Mouse (Mus musculus): ENCODE results near the gene Hist1h2bh. TPM values are rescaled to one million over a fixed set of nuclear protein-coding genes. Genes with fewer than 3 reads are reported as not detected.
"Not testable (repeated sequence)": the region's sequence is repeated elsewhere in the genome, so short reads cannot be mapped to it uniquely, and the experiment has no call there.

The Hist1h2bh gene
- polyA plus RNA-seq, 2 experiments = 1.4 to 6.7 TPM

GRCm38 (mm10) chr13:23573898-23574524, 30.8 kb upstream of the Hist1h2bh start, which contains the start of the genes Hist1h2bf and Hist1h2ad:
Gene Hist1h2bf (minus strand): TSS chr13:23574196.
Gene Hist1h2ad (plus strand): TSS chr13:23574381.
- H3K9me3 ChIP-seq (ENCODE audit: control insufficient read depth, low read length); H3K36me3 ChIP-seq (replicated peaks; ENCODE audit: control insufficient read depth, insufficient read depth, low read depth); H3K27me3 ChIP-seq (ENCODE audit: control insufficient read depth, insufficient read depth, low read length): not testable (repeated sequence)
- ATAC-seq (ENCODE audit: insufficient read depth) (peak; percentile 75), DNase-seq (ENCODE audit: low read depth in 3 of 3, low spot score in 3 of 3) (peak; percentile 99 to 100 (median 99))
- H3K4me1 ChIP-seq (replicated peaks; ENCODE audit: control insufficient read depth in 2 of 2, insufficient read depth in 2 of 2, low read length in 1 of 2) = peaks cover 18 to 19% of the 10 kb centered on the region in 2 experiments
- H3K9ac ChIP-seq (replicated peaks) = peak within 1 kb of the TSS; percentile 99
- H3K27ac ChIP-seq = peak within 1 kb of the TSS; percentile 98
- peak within 1 kb of the TSS; percentile 69 to 81 for H3K4me3 ChIP-seq (ENCODE audit: insufficient read depth in 1 of 2, low read depth in 2 of 2, low read length in 2 of 2)
- peak; percentile 71; the same call in 1 of the 2 replicates for TF ChIP-seq EP300 (IDR thresholded peaks at IDR 0.05; ENCODE audit: low read depth)
- WGBS (ENCODE audit: insufficient replicate concordance) = under 1% methylated on average over 31 of the region's 42 CpGs
- peak within 1 kb of the TSS; percentile 96 for H3K4me2 ChIP-seq (ENCODE audit: low read depth)

GRCm38 (mm10) chr13:23573034-23573897, 30.1 kb upstream of the Hist1h2bh start:
- peaks cover 16 to 19% of the 10 kb centered on the region in 2 experiments for H3K4me1 ChIP-seq (replicated peaks; ENCODE audit: control insufficient read depth in 2 of 2, insufficient read depth in 2 of 2, low read length in 1 of 2)
- H3K9ac ChIP-seq (replicated peaks) = peak overlapping the region; percentile 99
- H3K27ac ChIP-seq = peak overlapping the region; percentile 98
- not testable (repeated sequence) for H3K27me3 ChIP-seq (ENCODE audit: control insufficient read depth, insufficient read depth, low read length); ATAC-seq (ENCODE audit: insufficient read depth); H3K36me3 ChIP-seq (replicated peaks; ENCODE audit: control insufficient read depth, insufficient read depth, low read depth); H3K9me3 ChIP-seq (ENCODE audit: control insufficient read depth, low read length); DNase-seq (ENCODE audit: low read depth in 3 of 3, low spot score in 3 of 3)
- WGBS (ENCODE audit: insufficient replicate concordance) = 4% methylated on average over 18 of the region's 20 CpGs
- peak overlapping the region; percentile 65 to 81 for H3K4me3 ChIP-seq (ENCODE audit: insufficient read depth in 1 of 2, low read depth in 2 of 2, low read length in 2 of 2)
- H3K4me2 ChIP-seq (ENCODE audit: low read depth) = peak overlapping the region; percentile 79

- Histone ChIP-seq H3K9ac (replicated peaks) (peak overlapping the region; percentile 99), H3K4me2 (ENCODE audit: low read depth) (peak overlapping the region; percentile 79), H3K4me1 (replicated peaks; ENCODE audit: control insufficient read depth in 2 of 2, insufficient read depth in 2 of 2, low read length in 1 of 2) (peaks cover 16 to 20% of the 10 kb centered on the region in 2 experiments), H3K9me3 (ENCODE audit: control insufficient read depth, low read length) (no peaks in the 10 kb centered on the region), H3K27me3 (ENCODE audit: control insufficient read depth, insufficient read depth, low read length) (no peaks in the 10 kb centered on the region), H3K36me3 (replicated peaks; ENCODE audit: control insufficient read depth, insufficient read depth, low read depth) (no peaks in the 10 kb centered on the region), H3K4me3 (ENCODE audit: insufficient read depth in 1 of 2, low read depth in 2 of 2, low read length in 2 of 2) (peak overlapping the region; percentile 65 to 81; a peak in 3 of 4 replicates), H3K27ac (peak overlapping the region; percentile 98)
- 25% methylated on average over 2 of the region's 2 CpGs for WGBS (ENCODE audit: insufficient replicate concordance)
- DNase-seq (ENCODE audit: low read depth in 3 of 3, low spot score in 3 of 3) (peak in 1 of 3 experiments; percentile 66), ATAC-seq (ENCODE audit: insufficient read depth) (no peak)
- TF ChIP-seq EP300 (IDR thresholded peaks at IDR 0.05; ENCODE audit: low read depth) (no peak), CTCF (IDR thresholded peaks at IDR 0.05; ENCODE audit: low read depth) (no peak)
These were observed 29.2 kb upstream of the Hist1h2bh start for GRCm38 (mm10) chr13:23572218-23573033.

- peak; percentile 2 for ATAC-seq (ENCODE audit: insufficient read depth)
- H3K36me3 ChIP-seq (replicated peaks; ENCODE audit: control insufficient read depth, insufficient read depth, low read depth); H3K27me3 ChIP-seq (ENCODE audit: control insufficient read depth, insufficient read depth, low read length); H3K9me3 ChIP-seq (ENCODE audit: control insufficient read depth, low read length): not testable (repeated sequence)
- H3K9ac ChIP-seq (replicated peaks) = peak overlapping the region; percentile 99
- H3K27ac ChIP-seq = peak overlapping the region; percentile 98
- peak overlapping the region; percentile 79 for H3K4me2 ChIP-seq (ENCODE audit: low read depth)
- DNase-seq (ENCODE audit: low read depth in 3 of 3, low spot score in 3 of 3) = peak in 1 of 3 experiments; percentile 62
- H3K4me3 ChIP-seq (ENCODE audit: insufficient read depth in 1 of 2, low read depth in 2 of 2, low read length in 2 of 2) = peak overlapping the region; percentile 65 to 81
- TF ChIP-seq EP300 (IDR thresholded peaks at IDR 0.05; ENCODE audit: low read depth) = peak; percentile 56
- WGBS (ENCODE audit: insufficient replicate concordance) = 0% methylated on average over 9 of the region's 34 CpGs
- H3K4me1 ChIP-seq (replicated peaks; ENCODE audit: control insufficient read depth in 2 of 2, insufficient read depth in 2 of 2, low read length in 1 of 2) = peaks cover 10 to 16% of the 10 kb centered on the region in 2 experiments
These were observed 28.5 kb upstream of the Hist1h2bh start for GRCm38 (mm10) chr13:23571504-23572217.
